Mouse (Mus musculus) forebrain, postnatal 0 days (tissue): Measurements from ENCODE around the gene Klhl2. TPM values are rescaled to one million over a fixed set of nuclear protein-coding genes. Genes with fewer than 3 reads are reported as not detected.

Experiments
- ATAC-seq: fragments of 200-750 bp; cut with Nextera tagmentation; 2 replicates; pipeline ENCODE4 v1.8.0; 2017; ENCODE audit warnings: mild to moderate bottlenecking, moderate library complexity
- DNase-seq: peaks from one replicate; pipeline ENCODE4 v3.0.0-alpha.2; 2015
- H3K27ac ChIP-seq: fragments of 300-500 bp; sonication (generic); 2 replicates; pipeline ENCODE4 v1.5.1; 2014; ENCODE audit warnings: low read depth, mild to moderate bottlenecking, antibody characterized with exemption, low read length, moderate library complexity, mixed read lengths
- H3K27me3 ChIP-seq: fragments of 300-500 bp; sonication (generic); 2 replicates; pipeline ENCODE4 v1.6.1; 2014; ENCODE audit warnings: mild to moderate bottlenecking, low read length, mixed read lengths; ENCODE audit not compliant: insufficient read depth
- H3K36me3 ChIP-seq: fragments of 300-500 bp; sonication (generic); 2 replicates; pipeline ENCODE4 v1.6.1; 2014; ENCODE audit warnings: mild to moderate bottlenecking, moderate library complexity; ENCODE audit not compliant: insufficient read depth
- H3K4me1 ChIP-seq: fragments of 300-500 bp; sonication (generic); 2 replicates; pipeline ENCODE4 v1.6.1; 2014; ENCODE audit warnings: antibody characterized with exemption; ENCODE audit not compliant: insufficient read depth
- H3K4me2 ChIP-seq: fragments of 300-500 bp; sonication (generic); 2 replicates; pipeline ENCODE4 v1.6.1; 2014; ENCODE audit warnings: low read depth, mild to moderate bottlenecking, moderate library complexity
- H3K4me3 ChIP-seq: fragments of 300-500 bp; sonication (generic); 2 replicates; pipeline ENCODE4 v1.5.1; 2014; ENCODE audit warnings: low read depth, low read length, mixed read lengths
- H3K9ac ChIP-seq: fragments of 300-500 bp; sonication (generic); 2 replicates; pipeline ENCODE4 v1.6.1; 2014; ENCODE audit warnings: mild to moderate bottlenecking
- H3K9me3 ChIP-seq: fragments of 300-500 bp; sonication (generic); 2 replicates; pipeline ENCODE4 v1.6.1; 2016; ENCODE audit warnings: low read length
- CTCF ChIP-seq: sonication (generic); IDR thresholded peaks from 2 replicates; pipeline ENCODE4 v1.5.1; 2016; ENCODE audit warnings: antibody characterized with exemption, control low read depth, low read depth
- WGBS: fragments of 180-500 bp; shearing (Covaris S2); extraction: QIAGEN DNeasy Blood & Tissue Kit; methylation state at CpG from one replicate; pipeline ENCODE4 v1.1.7; 2014; 5-methylcytosine and 5-hydroxymethylcytosine counted together
- polyA plus RNA-seq: library from polyadenylated mRNA; unstranded; fragments of >200 nt; fragmentation: Nextera tagmentation; extraction: Ambion mirVana; gene quantifications from 2 replicates; pipeline ENCODE4 v1.2.1, GENCODE M21; 2015
- total RNA-seq: library from RNA; depleted of rRNA; stranded (reverse); fragments of >200 nt; gene quantifications from 2 replicates; pipeline ENCODE4 v1.2.3, GENCODE M21; 2014

Klhl2 gene
- total and polyA plus RNA-seq, 2 experiments from 2014 or later = 43.6 to 70.5 TPM

DNA sequence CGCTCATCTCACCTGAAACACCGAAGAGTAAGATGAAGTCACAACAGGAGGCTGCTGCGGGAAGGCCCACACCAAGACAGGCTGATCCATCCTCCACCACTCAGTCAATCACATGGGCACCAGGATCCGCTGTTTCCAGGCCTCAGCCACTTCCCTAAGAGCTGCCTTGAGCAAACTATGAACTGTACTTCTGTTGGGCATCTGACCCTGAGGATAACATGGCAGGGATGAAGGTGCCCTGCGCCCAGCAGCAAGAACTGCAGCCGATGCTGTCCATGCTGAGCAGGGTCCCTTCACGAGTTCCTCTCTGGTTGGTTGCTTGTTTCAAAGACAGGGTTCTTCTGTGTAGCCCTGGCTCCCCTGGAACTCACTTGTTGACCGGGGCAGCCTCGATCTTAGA, 38.0 kb downstream of the Klhl2 start:
- WGBS = 99% methylated on average over 9 of the region's 9 CpGs
- no peak overlapping the region for H3K4me2 ChIP-seq
- no peak for TF ChIP-seq CTCF
- H3K4me3 ChIP-seq = no peak overlapping the region
- peaks cover 9% of the 10 kb centered on the region for H3K36me3 ChIP-seq
- H3K9ac ChIP-seq = no peak overlapping the region
- no peak overlapping the region for H3K27ac ChIP-seq
- H3K9me3 ChIP-seq = no peaks in the 10 kb centered on the region
- H3K27me3 ChIP-seq = no peaks in the 10 kb centered on the region
- H3K4me1 ChIP-seq = no peaks in the 10 kb centered on the region
- no peak for DNase-seq
- no peak for ATAC-seq

DNA sequence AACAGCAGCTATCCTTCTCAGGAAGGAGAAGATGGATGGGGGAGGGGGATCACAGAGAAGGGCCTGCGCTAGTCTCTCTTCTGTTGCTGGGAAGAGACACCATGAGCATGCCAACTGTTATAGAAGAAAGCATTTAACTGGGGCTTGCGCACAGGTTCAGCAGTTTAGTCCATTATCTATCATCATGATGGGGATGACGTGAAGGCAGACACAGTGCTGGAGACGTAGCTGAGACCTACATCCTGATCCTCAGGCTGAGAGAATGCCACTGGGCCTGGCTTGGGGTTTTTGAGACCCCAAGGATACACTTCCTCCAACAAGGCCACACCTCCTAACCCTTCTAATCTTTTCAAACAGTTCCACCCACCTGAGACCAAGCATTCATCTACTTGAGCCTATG, 38.7 kb downstream of the Klhl2 start:
- Histone ChIP-seq H3K9ac (no peak overlapping the region), H3K4me2 (no peak overlapping the region), H3K36me3 (peaks cover 9% of the 10 kb centered on the region), H3K9me3 (no peaks in the 10 kb centered on the region), H3K27ac (no peak overlapping the region), H3K27me3 (no peaks in the 10 kb centered on the region), H3K4me3 (no peak overlapping the region), H3K4me1 (no peaks in the 10 kb centered on the region)
- 71% methylated on average over 4 of the region's 4 CpGs for WGBS
- TF ChIP-seq CTCF = no peak
- no peak for ATAC-seq
- DNase-seq = no peak

DNA sequence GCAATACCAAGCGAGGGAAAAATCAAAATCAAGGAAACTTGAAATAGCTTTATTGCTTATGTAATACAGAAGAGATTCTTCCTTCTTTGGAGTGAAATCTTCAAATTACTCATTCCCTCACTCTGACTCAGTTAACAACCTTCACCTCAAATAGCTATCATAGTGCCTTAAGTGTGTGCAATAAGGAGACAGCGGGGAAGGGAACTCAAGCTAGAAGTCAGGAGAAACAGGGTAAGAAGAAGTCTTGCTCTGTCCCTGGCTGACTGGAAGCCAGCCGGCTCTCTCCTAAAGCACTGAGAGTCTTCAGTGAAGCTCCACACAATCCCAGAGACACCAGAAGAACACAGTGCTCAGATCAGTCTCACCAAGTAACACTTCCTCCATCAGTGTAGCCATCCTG, 43.3 kb downstream of the Klhl2 start:
- no peak for ATAC-seq
- WGBS = 92% methylated on average over 3 of the region's 3 CpGs
- TF ChIP-seq CTCF = no peak
- no peaks in the 10 kb centered on the region for H3K9me3 ChIP-seq
- no peaks in the 10 kb centered on the region for H3K27me3 ChIP-seq
- no peak overlapping the region for H3K4me2 ChIP-seq
- peaks cover 6% of the 10 kb centered on the region for H3K36me3 ChIP-seq
- H3K4me3 ChIP-seq = no peak overlapping the region
- no peak overlapping the region for H3K9ac ChIP-seq
- DNase-seq = no peak
- no peaks in the 10 kb centered on the region for H3K4me1 ChIP-seq
- H3K27ac ChIP-seq = no peak overlapping the region

- Histone ChIP-seq H3K4me2 (no peak overlapping the region), H3K27me3 (no peaks in the 10 kb centered on the region), H3K9ac (no peak overlapping the region), H3K27ac (no peak overlapping the region), H3K4me1 (no peaks in the 10 kb centered on the region), H3K9me3 (no peaks in the 10 kb centered on the region), H3K4me3 (no peak overlapping the region), H3K36me3 (no peaks in the 10 kb centered on the region)
- WGBS = 78% methylated on average over 4 of the region's 4 CpGs
- ATAC-seq = no peak
- TF ChIP-seq CTCF = no peak
- no peak for DNase-seq
Observed at GRCm38 (mm10) chr8:64804971-64805370, 44.8 kb downstream of the Klhl2 start.

DNA sequence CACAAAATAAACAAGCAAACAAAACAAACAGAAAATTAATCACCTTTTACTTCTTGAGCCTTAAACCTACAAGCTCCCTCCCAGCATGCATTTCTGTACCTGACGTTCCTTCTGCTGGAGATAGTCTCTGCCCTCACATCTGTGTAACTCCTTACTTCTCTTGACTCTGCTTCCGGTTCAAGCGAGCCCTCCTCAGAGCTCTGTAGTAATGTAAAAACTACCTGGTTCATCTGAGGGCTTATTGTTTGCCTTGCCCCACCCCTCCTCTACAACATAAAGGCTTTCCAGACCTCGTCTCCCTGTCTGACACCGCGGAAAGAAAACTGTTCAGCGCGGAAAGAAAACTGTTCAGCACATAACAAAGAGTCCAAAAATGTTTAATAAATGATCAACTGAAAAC, 50.5 kb downstream of the Klhl2 start:
- no peak overlapping the region for H3K4me2 ChIP-seq
- ATAC-seq = no peak
- WGBS = 90% methylated on average over 8 of the region's 8 CpGs
- no peak for DNase-seq
- H3K4me1 ChIP-seq = no peaks in the 10 kb centered on the region
- H3K36me3 ChIP-seq = no peaks in the 10 kb centered on the region
- H3K27ac ChIP-seq = no peak overlapping the region
- no peak for TF ChIP-seq CTCF
- H3K9me3 ChIP-seq = no peaks in the 10 kb centered on the region
- H3K27me3 ChIP-seq = no peaks in the 10 kb centered on the region
- H3K9ac ChIP-seq = no peak overlapping the region
- H3K4me3 ChIP-seq = no peak overlapping the region

- Histone ChIP-seq H3K4me3 (no peak overlapping the region), H3K4me2 (no peak overlapping the region), H3K27me3 (no peaks in the 10 kb centered on the region), H3K36me3 (no peaks in the 10 kb centered on the region), H3K9me3 (no peaks in the 10 kb centered on the region), H3K4me1 (no peaks in the 10 kb centered on the region), H3K9ac (no peak overlapping the region), H3K27ac (no peak overlapping the region)
- DNase-seq = no peak
- TF ChIP-seq CTCF = no peak
- no peak for ATAC-seq
- WGBS = 95% methylated on average over 3 of the region's 3 CpGs
Observed at GRCm38 (mm10) chr8:64798503-64798902, 51.3 kb downstream of the Klhl2 start.

DNA sequence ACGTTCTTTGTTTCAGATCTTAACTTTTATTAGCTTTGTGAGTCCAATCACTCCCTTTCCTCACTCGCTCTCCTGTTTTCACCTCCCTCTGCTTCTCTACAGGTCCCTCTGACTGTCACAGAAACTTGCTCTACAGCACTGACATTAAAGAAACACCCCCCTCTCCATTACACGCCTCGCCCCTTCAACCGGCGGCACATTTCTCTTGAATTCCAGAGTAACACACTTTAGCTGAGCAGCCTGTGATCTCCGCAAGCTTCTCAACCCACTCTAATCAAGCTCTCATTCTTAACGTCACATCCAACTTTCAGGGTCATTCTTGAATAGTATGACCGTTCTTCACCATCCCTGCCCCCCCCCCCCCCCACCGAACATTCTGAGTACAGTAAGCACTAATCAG, 52.1 kb downstream of the Klhl2 start:
- H3K4me2 ChIP-seq = no peak overlapping the region
- ATAC-seq (no peak), DNase-seq (no peak)
- WGBS = 91% methylated on average over 10 of the region's 10 CpGs
- no peak overlapping the region for H3K4me3 ChIP-seq
- TF ChIP-seq CTCF = no peak
- H3K36me3 ChIP-seq = no peaks in the 10 kb centered on the region
- no peak overlapping the region for H3K27ac ChIP-seq
- no peak overlapping the region for H3K9ac ChIP-seq
- no peaks in the 10 kb centered on the region for H3K4me1 ChIP-seq
- no peaks in the 10 kb centered on the region for H3K27me3 ChIP-seq
- H3K9me3 ChIP-seq = no peaks in the 10 kb centered on the region

- Histone ChIP-seq H3K9me3 (no peaks in the 10 kb centered on the region), H3K4me3 (no peak overlapping the region), H3K4me2 (no peak overlapping the region), H3K4me1 (no peaks in the 10 kb centered on the region), H3K27me3 (no peaks in the 10 kb centered on the region), H3K27ac (no peak overlapping the region), H3K9ac (no peak overlapping the region), H3K36me3 (no peaks in the 10 kb centered on the region)
- no peak for TF ChIP-seq CTCF
- ATAC-seq (no peak), DNase-seq (no peak)
- 88% methylated on average over 4 of the region's 4 CpGs for WGBS
Observed at GRCm38 (mm10) chr8:64791250-64791881, 58.5 kb downstream of the Klhl2 start.
